Mouse (Mus musculus) kidney, postnatal 0 days (tissue): ENCODE data around the gene Ppp2r1a. TPM values are rescaled to one million over a fixed set of nuclear protein-coding genes. Genes with fewer than 3 reads are reported as not detected.
A peak's percentile ranks its signal among the peaks of the same experiment; 100 is the strongest.

Experiments used
- ATAC-seq: fragments of 200-750 bp; cut with Nextera tagmentation; replicated peaks from 2 replicates; pipeline ENCODE4 v1.8.0; 2017; ENCODE audit warnings: low read depth, moderate number of reproducible peaks, moderate TSS enrichment, moderate library complexity; ENCODE audit not compliant: low FRiP score
- DNase-seq: peaks from one replicate; pipeline ENCODE4 v3.0.0-alpha.2; 2016; ENCODE audit warnings: low spot score
- H3K27ac ChIP-seq: fragments of 300-500 bp; sonication (generic); 2 replicates; pipeline ENCODE4 v1.5.1; 2014; ENCODE audit warnings: mild to moderate bottlenecking
- H3K27me3 ChIP-seq: fragments of 300-500 bp; sonication (generic); 2 replicates; pipeline ENCODE4 v1.6.1; 2014; ENCODE audit warnings: low read length, mixed read lengths; ENCODE audit not compliant: insufficient read depth
- H3K36me3 ChIP-seq: fragments of 300-500 bp; sonication (generic); 2 replicates; pipeline ENCODE4 v1.6.1; 2014; ENCODE audit warnings: low read length, mixed read lengths; ENCODE audit not compliant: insufficient read depth
- H3K4me1 ChIP-seq: fragments of 300-500 bp; sonication (generic); replicated peaks from 2 replicates; pipeline ENCODE4 v1.6.1; 2014; ENCODE audit warnings: antibody characterized with exemption, low read length, mixed read lengths; ENCODE audit not compliant: insufficient read depth
- H3K4me2 ChIP-seq: fragments of 300-500 bp; sonication (generic); 2 replicates; pipeline ENCODE4 v1.6.1; 2014; ENCODE audit warnings: mild to moderate bottlenecking, low read length, moderate library complexity, mixed read lengths
- H3K4me3 ChIP-seq: fragments of 300-500 bp; sonication (generic); replicated peaks from 2 replicates; pipeline ENCODE4 v1.5.1; 2014; ENCODE audit warnings: low read depth, low read length
- H3K9ac ChIP-seq: fragments of 300-500 bp; sonication (generic); 2 replicates; pipeline ENCODE4 v1.6.1; 2014; ENCODE audit warnings: low read depth, low read length
- H3K9me3 ChIP-seq: fragments of 300-500 bp; sonication (generic); replicated peaks from 2 replicates; pipeline ENCODE4 v1.6.1; 2016; ENCODE audit warnings: low read length, inconsistent platforms, mixed read lengths
- CTCF ChIP-seq: IDR thresholded peaks from 2 replicates; pipeline ENCODE4 v1.5.1; 2016; ENCODE audit warnings: antibody characterized with exemption, low read depth, mild to moderate bottlenecking, moderate library complexity
- WGBS: fragments of 180-500 bp; shearing (Covaris S2); extraction: QIAGEN DNeasy Blood & Tissue Kit; methylation state at CpG from one replicate; pipeline ENCODE4 v1.1.7; 2014; 5-methylcytosine and 5-hydroxymethylcytosine counted together
- polyA plus RNA-seq: library from polyadenylated mRNA; unstranded; fragments of >200 nt; fragmentation: Nextera tagmentation; extraction: Ambion mirVana; gene quantifications from 2 replicates; pipeline ENCODE4 v1.2.1, GENCODE M21; 2015

Ppp2r1a gene
- polyA plus RNA-seq, 1 experiment from 2014 or later = 315 TPM

DNA sequence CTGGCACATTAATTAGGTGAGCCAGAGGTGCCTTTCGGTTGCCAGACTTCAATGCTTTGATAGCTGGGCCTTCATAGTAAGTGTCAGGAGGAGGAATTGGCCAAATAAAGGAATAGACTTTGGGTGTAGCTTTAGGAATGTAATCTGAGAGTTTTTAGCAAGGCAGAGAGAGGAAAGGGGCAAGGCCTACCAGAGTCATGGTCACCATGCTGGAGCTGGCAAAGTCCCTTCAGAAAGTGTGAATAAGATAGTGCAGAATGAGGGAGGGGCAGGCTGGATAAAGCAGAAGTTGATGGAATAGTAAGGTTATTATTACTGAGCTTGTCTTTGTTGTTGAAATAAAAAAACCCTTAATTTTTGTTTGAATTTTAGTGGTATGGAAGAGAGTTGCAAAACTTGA, 64.6 kb downstream of the Ppp2r1a start:
- 8% methylated on average over 1 of the region's 1 CpGs for WGBS
- peak overlapping the region; percentile 70 for H3K4me2 ChIP-seq
- no peak for ATAC-seq

More for the DNA sequence above, 64.6 kb downstream of the Ppp2r1a start:
- Histone ChIP-seq H3K27ac (peak overlapping the region; percentile 93), H3K4me3 (peak overlapping the region; percentile 65), H3K36me3 (0 out of 2 replicates have a peak, but pooled peaks cover 4% of the 10 kb centered on the region), H3K4me1 (0 out of 2 replicates have a peak, but pooled peaks cover 4% of the 10 kb centered on the region), H3K9ac (peak overlapping the region; percentile 87), H3K9me3 (no peaks in the 10 kb centered on the region), H3K27me3 (no peaks in the 10 kb centered on the region)
- DNase-seq = peak; percentile 22
- no peak for TF ChIP-seq CTCF

Other genes starting within 250 kb of the Ppp2r1a start
- not detected in 2 replicates for gene Vmn1r227, start 215.5 kb upstream of the Ppp2r1a start, polyA plus RNA-seq
- not detected in 2 replicates for gene Vmn1r228, start 159.2 kb upstream of the Ppp2r1a start, polyA plus RNA-seq
- gene Vmn1r229, start 133.8 kb upstream of the Ppp2r1a start, polyA plus RNA-seq = not detected in 2 replicates
- not detected in 2 replicates for gene Vmn1r230, start 104.9 kb upstream of the Ppp2r1a start, polyA plus RNA-seq
- not detected in 2 replicates for gene Vmn1r231, start 40.2 kb upstream of the Ppp2r1a start, polyA plus RNA-seq
- not detected in 2 replicates for gene Vmn1r232, start 25.6 kb upstream of the Ppp2r1a start, polyA plus RNA-seq
- gene Vmn1r233, start 51.2 kb downstream of the Ppp2r1a start, polyA plus RNA-seq = not detected in 2 replicates
- 10.9 and 12.9 TPM in 2 replicates for gene Zfp160, start 63.6 kb downstream of the Ppp2r1a start, polyA plus RNA-seq